Mouse (Mus musculus): ENCODE measurements around the gene Srsf2.

Gene Srsf2

GRCm38 (mm10) chr11:116848086-116848876 lies 4.6 kb downstream of the Srsf2 start:
- no peaks in the 10 kb centered on the region for H3K27me3 ChIP-seq (ENCODE audit: control insufficient read depth, insufficient read depth, low read length, poor library complexity, severe bottlenecking)
- DNase-seq (ENCODE audit: low read depth, low spot score) = no peak
- peaks cover 11% of the 10 kb centered on the region; the same call in 1 of the 2 replicates for H3K36me3 ChIP-seq (ENCODE audit: control insufficient read depth, insufficient read depth, low read length, poor library complexity, severe bottlenecking)

GRCm38 (mm10) chr11:116847187-116848085 lies 5.5 kb downstream of the Srsf2 start:
- no peaks in the 10 kb centered on the region for H3K27me3 ChIP-seq (ENCODE audit: control insufficient read depth, insufficient read depth, low read length, poor library complexity, severe bottlenecking)
- DNase-seq (ENCODE audit: low read depth, low spot score) = no peak

GRCm38 (mm10) chr11:116846593-116847181 lies 6.2 kb downstream of the Srsf2 start:
- no peak for DNase-seq (ENCODE audit: low read depth, low spot score)
- peaks cover 12% of the 10 kb centered on the region; the same call in 1 of the 2 replicates for H3K36me3 ChIP-seq (ENCODE audit: control insufficient read depth, insufficient read depth, low read length, poor library complexity, severe bottlenecking)
- no peaks in the 10 kb centered on the region for H3K27me3 ChIP-seq (ENCODE audit: control insufficient read depth, insufficient read depth, low read length, poor library complexity, severe bottlenecking)

More at GRCm38 (mm10) chr11:116847187-116848085, 5.5 kb downstream of the Srsf2 start:
- peaks cover 11% of the 10 kb centered on the region; the same call in 1 of the 2 replicates for H3K36me3 ChIP-seq (ENCODE audit: control insufficient read depth, insufficient read depth, low read length, poor library complexity, severe bottlenecking)

DNA sequence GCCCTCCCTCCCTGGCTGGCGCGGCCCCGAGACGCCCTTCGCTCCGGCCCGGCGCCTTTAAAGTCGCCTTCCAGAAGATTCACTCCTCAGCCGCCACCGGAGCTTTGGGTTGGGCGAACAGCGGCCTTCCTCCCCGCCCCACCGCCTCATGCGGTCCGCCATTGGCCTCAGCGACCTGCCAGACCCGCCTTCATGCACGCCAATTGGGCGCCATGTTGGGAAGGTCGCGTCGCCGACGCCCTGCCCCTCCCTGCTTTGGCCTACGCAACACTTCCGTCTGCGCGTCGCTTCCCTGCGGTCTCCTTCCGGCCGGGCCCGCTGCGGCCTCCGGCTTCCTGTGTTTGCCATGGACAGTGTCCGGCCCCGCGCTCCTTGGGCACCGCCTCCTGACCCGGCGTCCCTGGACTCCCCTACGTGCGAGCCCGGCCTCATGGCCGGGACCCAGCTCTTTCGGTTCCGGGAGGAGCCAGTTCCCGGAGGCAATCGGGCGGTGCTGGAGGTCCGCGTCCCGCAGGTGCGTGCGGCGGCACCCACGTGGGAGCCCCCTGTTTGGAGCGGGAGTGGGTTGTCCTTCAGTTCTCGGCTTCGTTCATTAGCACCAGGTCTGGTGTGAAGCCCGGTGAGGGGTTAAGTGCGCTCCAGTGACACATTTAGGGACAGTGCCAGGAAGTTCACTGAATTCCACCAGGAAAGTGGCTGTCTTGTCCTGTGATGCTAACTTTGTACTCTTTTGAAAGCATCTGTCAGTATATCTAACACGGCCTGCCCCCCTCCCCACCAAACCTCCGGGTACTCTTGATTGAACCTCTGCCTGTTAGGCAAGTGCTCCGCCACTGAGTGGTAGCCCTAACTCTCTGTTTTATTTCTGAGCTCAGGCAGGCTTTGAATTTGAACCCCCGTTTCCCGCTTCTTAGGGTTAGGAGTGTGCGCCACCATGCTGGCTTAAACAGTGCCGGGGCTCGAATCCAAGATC lies 9.3 kb downstream of the Srsf2 start, which contains the start of the genes Mettl23 and Jmjd6:
Gene Mettl23, plus strand, starts transcription at position 18 of the 973 bp plus-strand sequence.
Gene Jmjd6, minus strand, starts transcription at position 189 of the 973 bp plus-strand sequence.
- DNase-seq (ENCODE audit: low read depth, low spot score) = peak; percentile 97
- no peaks in the 10 kb centered on the region for H3K27me3 ChIP-seq (ENCODE audit: control insufficient read depth, insufficient read depth, low read length, poor library complexity, severe bottlenecking)
- peaks cover 15% of the 10 kb centered on the region for H3K36me3 ChIP-seq (ENCODE audit: control insufficient read depth, insufficient read depth, low read length, poor library complexity, severe bottlenecking)

DNA sequence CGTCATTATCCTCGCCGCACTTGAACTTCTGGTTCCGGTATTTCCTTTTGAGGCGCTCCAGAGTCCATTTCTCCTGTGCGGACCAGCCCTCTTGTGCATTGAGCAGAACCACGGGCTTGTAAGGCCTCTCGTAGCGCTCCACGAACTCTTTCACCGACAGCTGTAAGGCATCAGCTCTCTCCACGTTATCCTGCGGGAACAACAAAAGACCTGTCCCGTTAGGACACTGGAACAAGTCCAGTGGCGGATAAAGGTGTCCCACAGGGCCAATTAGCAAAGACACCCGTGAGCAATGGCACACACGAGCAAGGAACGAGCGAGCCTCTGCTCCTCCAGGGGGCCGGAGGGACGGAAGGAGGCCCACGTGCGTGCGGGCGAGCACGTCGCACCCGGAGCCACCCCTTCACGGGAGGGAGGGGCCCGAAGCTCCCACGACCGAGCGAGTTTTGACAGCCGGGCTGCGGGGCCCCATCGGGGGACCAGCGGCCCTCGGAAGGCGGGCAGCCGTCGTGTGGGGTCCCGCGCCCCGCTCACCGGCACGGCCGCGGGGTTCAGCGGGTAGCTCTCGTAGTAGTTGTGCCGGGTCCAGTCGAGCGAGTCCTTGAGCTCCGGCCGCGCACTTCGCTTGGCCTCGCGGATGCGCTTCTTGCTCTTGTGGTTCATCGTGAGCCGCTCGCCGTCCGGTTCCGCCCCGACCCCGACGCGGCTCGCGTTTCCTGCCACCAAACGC lies 10.2 kb downstream of the Srsf2 start:
- no peaks in the 10 kb centered on the region for H3K27me3 ChIP-seq (ENCODE audit: control insufficient read depth, insufficient read depth, low read length, poor library complexity, severe bottlenecking)
- DNase-seq (ENCODE audit: low read depth, low spot score) = peak; percentile 78
- peaks cover 17% of the 10 kb centered on the region for H3K36me3 ChIP-seq (ENCODE audit: control insufficient read depth, insufficient read depth, low read length, poor library complexity, severe bottlenecking)

DNA sequence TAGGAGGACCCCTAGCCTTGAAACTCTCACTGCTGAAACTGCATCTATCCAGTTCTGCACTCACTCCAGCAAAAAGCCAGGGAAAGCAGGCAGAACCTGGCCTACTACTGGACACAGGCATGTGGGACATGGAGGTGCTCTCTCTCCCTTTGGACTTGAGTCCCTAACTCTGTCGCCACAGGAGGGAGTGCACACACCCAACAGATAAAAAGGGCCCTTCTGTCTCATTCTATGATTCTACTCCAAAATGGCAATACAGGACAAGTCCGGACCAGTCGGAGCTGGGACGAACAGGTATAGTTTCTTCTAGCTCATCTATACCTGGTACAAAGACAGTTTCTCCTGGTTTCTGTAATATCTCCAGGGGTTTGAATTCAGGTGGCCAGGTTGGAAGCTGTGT lies 12.1 kb downstream of the Srsf2 start:
- Histone ChIP-seq H3K27me3 (ENCODE audit: control insufficient read depth, insufficient read depth, low read length, poor library complexity, severe bottlenecking) (no peaks in the 10 kb centered on the region), H3K36me3 (ENCODE audit: control insufficient read depth, insufficient read depth, low read length, poor library complexity, severe bottlenecking) (peaks cover 23% of the 10 kb centered on the region)
- no peak for DNase-seq (ENCODE audit: low read depth, low spot score)

DNA sequence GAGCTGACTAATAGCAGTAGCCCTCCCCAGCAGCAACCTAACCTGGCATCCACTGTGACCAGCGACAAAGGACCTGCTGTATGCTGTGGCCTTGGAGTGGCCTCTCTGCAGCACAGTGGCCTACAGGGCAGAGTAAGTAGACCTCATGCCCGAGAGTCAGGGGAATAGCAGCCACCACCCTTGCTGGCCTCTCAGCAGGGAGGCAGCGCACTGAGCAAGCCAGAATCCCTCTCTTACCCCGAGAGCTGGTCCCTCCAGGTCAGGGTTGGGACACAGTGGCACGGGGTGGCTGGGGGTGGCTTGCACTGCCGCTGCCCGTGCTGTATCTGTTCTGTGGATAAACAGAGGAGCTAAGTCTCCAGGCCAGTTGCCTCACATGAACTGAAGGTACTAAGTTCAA lies 13.3 kb downstream of the Srsf2 start:
- H3K36me3 ChIP-seq (ENCODE audit: control insufficient read depth, insufficient read depth, low read length, poor library complexity, severe bottlenecking) = peaks cover 23% of the 10 kb centered on the region
- no peak for DNase-seq (ENCODE audit: low read depth, low spot score)
- H3K27me3 ChIP-seq (ENCODE audit: control insufficient read depth, insufficient read depth, low read length, poor library complexity, severe bottlenecking) = no peaks in the 10 kb centered on the region

- H3K36me3 ChIP-seq (ENCODE audit: control insufficient read depth, insufficient read depth, low read length, poor library complexity, severe bottlenecking) = peaks cover 25% of the 10 kb centered on the region
- H3K27me3 ChIP-seq (ENCODE audit: control insufficient read depth, insufficient read depth, low read length, poor library complexity, severe bottlenecking) = no peaks in the 10 kb centered on the region
- no peak for DNase-seq (ENCODE audit: low read depth, low spot score)
Observed at GRCm38 (mm10) chr11:116838936-116839335, 14.0 kb downstream of the Srsf2 start.

GRCm38 (mm10) chr11:116837441-116837840 lies 15.5 kb downstream of the Srsf2 start:
- Histone ChIP-seq H3K36me3 (ENCODE audit: control insufficient read depth, insufficient read depth, low read length, poor library complexity, severe bottlenecking) (peaks cover 25% of the 10 kb centered on the region), H3K27me3 (ENCODE audit: control insufficient read depth, insufficient read depth, low read length, poor library complexity, severe bottlenecking) (no peaks in the 10 kb centered on the region)
- no peak for DNase-seq (ENCODE audit: low read depth, low spot score)

DNA sequence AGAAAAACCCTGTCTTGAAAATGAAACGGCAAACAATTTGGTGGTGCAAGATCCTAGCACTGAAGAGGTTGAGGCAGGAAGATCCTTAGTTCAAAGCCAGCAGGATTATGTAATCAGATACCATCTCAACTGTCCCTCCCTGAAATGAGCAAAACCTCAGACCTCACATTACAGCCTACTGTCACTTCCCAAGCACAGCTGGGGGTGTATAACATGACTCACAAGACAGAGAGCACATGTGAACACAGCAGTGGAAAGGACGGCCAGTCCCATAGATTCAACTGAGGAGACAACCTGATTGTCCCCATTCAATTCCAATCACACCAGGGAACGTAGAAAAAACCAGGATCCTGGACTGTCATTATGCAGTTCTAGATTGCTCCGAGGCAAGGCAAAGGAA lies 16.6 kb downstream of the Srsf2 start:
- no peaks in the 10 kb centered on the region for H3K27me3 ChIP-seq (ENCODE audit: control insufficient read depth, insufficient read depth, low read length, poor library complexity, severe bottlenecking)
- DNase-seq (ENCODE audit: low read depth, low spot score) = no peak
- peaks cover 24% of the 10 kb centered on the region for H3K36me3 ChIP-seq (ENCODE audit: control insufficient read depth, insufficient read depth, low read length, poor library complexity, severe bottlenecking)

GRCm38 (mm10) chr11:116834954-116835353 lies 17.9 kb downstream of the Srsf2 start:
- DNase-seq (ENCODE audit: low read depth, low spot score) = no peak
- Histone ChIP-seq H3K27me3 (ENCODE audit: control insufficient read depth, insufficient read depth, low read length, poor library complexity, severe bottlenecking) (no peaks in the 10 kb centered on the region), H3K36me3 (ENCODE audit: control insufficient read depth, insufficient read depth, low read length, poor library complexity, severe bottlenecking) (peaks cover 14% of the 10 kb centered on the region)

DNA sequence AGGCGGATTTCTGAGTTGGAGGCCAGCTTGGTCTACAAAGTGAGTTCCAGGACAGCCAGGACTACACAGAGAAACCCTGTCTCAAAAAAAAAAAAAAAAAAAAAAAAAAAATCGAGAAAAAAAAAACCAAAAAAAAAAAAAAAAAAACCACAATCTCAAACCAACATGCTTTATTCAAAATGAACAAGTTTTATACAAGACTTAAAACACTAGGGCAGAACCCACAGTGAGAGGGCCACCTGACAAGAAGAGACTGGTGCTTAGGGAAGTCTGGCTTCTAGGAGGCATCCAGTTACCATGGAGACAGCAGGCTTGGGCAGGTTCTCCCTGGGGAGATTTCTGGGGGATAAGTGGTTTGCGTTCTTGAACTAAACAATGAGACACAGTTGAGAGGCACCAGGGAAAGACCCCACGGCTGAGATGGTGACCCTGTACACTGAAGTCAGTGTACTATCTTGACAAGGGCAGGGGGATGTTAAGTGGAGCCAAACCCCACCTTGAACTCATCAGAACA lies 20.7 kb downstream of the Srsf2 start:
- Histone ChIP-seq H3K36me3 (ENCODE audit: control insufficient read depth, insufficient read depth, low read length, poor library complexity, severe bottlenecking) (peaks cover 4% of the 10 kb centered on the region), H3K27me3 (ENCODE audit: control insufficient read depth, insufficient read depth, low read length, poor library complexity, severe bottlenecking) (no peaks in the 10 kb centered on the region)
- DNase-seq (ENCODE audit: low read depth, low spot score) = no peak

DNA sequence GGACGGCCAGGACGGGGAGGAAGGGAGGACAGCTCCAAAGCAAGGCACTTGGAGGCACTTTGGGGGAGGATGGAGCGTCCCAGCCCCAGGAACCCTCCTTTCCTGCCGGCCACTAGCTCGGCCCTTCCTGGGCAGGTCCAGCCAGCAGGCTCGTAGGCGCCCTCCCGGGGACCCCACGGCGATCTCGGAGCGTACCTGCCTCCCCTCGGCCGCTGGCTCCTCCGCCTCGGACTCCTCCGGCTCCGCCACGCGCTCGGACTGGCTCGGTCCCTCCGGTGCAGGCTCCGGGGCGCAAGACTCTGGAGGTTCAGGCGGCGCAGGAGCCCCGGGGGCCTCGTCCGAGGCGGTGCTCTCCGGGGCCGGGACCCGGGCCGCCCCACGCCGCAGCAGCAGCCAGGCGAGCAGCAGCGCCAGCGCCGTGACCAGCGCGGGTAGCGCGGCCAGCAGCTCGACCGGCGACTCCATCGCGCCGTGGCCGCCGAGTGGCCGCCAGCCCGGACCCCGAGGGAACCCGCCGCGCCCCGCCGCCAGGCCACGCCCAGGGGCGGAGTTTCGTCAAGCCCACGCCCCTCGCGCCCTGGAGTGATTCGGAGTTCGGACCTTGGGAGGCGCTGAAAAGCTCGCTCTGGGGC lies 25.2 kb downstream of the Srsf2 start, which contains the start of gene Mxra7:
Gene Mxra7, minus strand, starts transcription at position 513 of the 632 bp plus-strand sequence.
- Histone ChIP-seq H3K27me3 (ENCODE audit: control insufficient read depth, insufficient read depth, low read length, poor library complexity, severe bottlenecking) (no peaks in the 10 kb centered on the region), H3K36me3 (ENCODE audit: control insufficient read depth, insufficient read depth, low read length, poor library complexity, severe bottlenecking) (no peaks in the 10 kb centered on the region)
- DNase-seq (ENCODE audit: low read depth, low spot score) = peak; percentile 54
